Mouse (Mus musculus) CH12.LX (cell line): ENCODE data around the gene Gcfc2. TPM values are rescaled to one million over a fixed set of nuclear protein-coding genes. Genes with fewer than 3 reads are reported as not detected.
A peak's percentile ranks its signal among the peaks of the same experiment; 100 is the strongest.

Source experiments
- DNase-seq: peaks from one replicate; pipeline ENCODE4 v3.0.0-alpha.2; 2013; ENCODE audit errors: extremely low read depth
- H3K27ac ChIP-seq: 2 replicates; pipeline ENCODE4 v1.5.1; 2012; ENCODE audit warnings: low read depth, mild to moderate bottlenecking, control low read depth, moderate library complexity; ENCODE audit not compliant: insufficient read depth
- H3K27me3 ChIP-seq: replicated peaks from 2 replicates; pipeline ENCODE3; 2012; ENCODE audit warnings: inconsistent platforms
- H3K36me3 ChIP-seq, 2 experiments: replicated peaks in 1 of 2; 2 replicates each; pipeline versions ENCODE3 to v1.6.1; 2012; ENCODE audit warnings: inconsistent platforms in 1 of 2, low read length in 1 of 2, mild to moderate bottlenecking in 1 of 2, mixed read lengths in 1 of 2, moderate library complexity in 1 of 2; ENCODE audit not compliant: control insufficient read depth in 1 of 2, insufficient read depth in 1 of 2
- H3K4me1 ChIP-seq, 2 experiments: 2 replicates each; pipeline ENCODE4 v1.6.1; 2012; ENCODE audit warnings: inconsistent platforms in 1 of 2, moderate library complexity in 1 of 2; ENCODE audit not compliant: insufficient read depth in 2 of 2, control insufficient read depth in 1 of 2
- H3K4me2 ChIP-seq: 2 replicates; pipeline ENCODE4 v1.6.1; 2012; ENCODE audit warnings: low read depth, mild to moderate bottlenecking, control low read depth; ENCODE audit not compliant: poor library complexity, insufficient read depth, severe bottlenecking
- H3K4me3 ChIP-seq, 3 experiments: fragments of 150-350 bp in 1 of 3; sonication (generic) in 1 of 3; replicated peaks in 1 of 3; 2 replicates each; pipeline versions ENCODE3 to v1.5.1; 2011 to 2012; ENCODE audit warnings: low read depth in 2 of 3, low read length in 2 of 3, mild to moderate bottlenecking in 2 of 3, moderate library complexity in 2 of 3, control low read depth in 1 of 3, improper control_type of control experiment in 1 of 3, inconsistent platforms in 1 of 3, mixed read lengths in 1 of 3; ENCODE audit not compliant: poor library complexity in 1 of 3
- H3K79me2 ChIP-seq: replicated peaks from 2 replicates; pipeline ENCODE4 v1.6.1; 2012; ENCODE audit warnings: mild to moderate bottlenecking, moderate library complexity; ENCODE audit not compliant: control insufficient read depth, poor library complexity, insufficient read depth, severe bottlenecking; ENCODE audit errors: extremely low read depth
- H3K9ac ChIP-seq: 2 replicates; pipeline ENCODE4 v1.6.1; 2012; ENCODE audit warnings: low read depth, mild to moderate bottlenecking, control low read depth, moderate library complexity; ENCODE audit not compliant: insufficient read depth
- H3K9me3 ChIP-seq: replicated peaks from 2 replicates; pipeline ENCODE3; 2012; ENCODE audit warnings: low read length, inconsistent platforms, mixed read lengths
- BHLHE40 ChIP-seq: IDR thresholded peaks from 2 replicates; pipeline ENCODE4 v1.6.1; 2011; ENCODE audit warnings: mild to moderate bottlenecking, low read depth, low read length, improper control_type of control experiment
- CHD2 ChIP-seq: IDR thresholded peaks from 2 replicates; pipeline ENCODE4 v1.6.1; 2011; ENCODE audit warnings: low read length, improper control_type of control experiment
- CTCF ChIP-seq, 2 experiments: IDR thresholded peaks in 1 of 2; conservative IDR thresholded peaks in 1 of 2; 2 replicates each; pipeline ENCODE4 v1.5.1; 2011 to 2012; ENCODE audit warnings: low read depth in 2 of 2, low read length in 2 of 2, improper control_type of control experiment in 1 of 2, inconsistent platforms in 1 of 2, mild to moderate bottlenecking in 1 of 2, moderate library complexity in 1 of 2
- E2F4 ChIP-seq: IDR thresholded peaks from 2 replicates; pipeline ENCODE4 v1.6.1; 2011; ENCODE audit warnings: low read depth, low read length, improper control_type of control experiment; ENCODE audit not compliant: insufficient replicate concordance
- ELF1 ChIP-seq: IDR thresholded peaks from 2 replicates; pipeline ENCODE4 v1.6.1; 2014; ENCODE audit warnings: low read depth, mild to moderate bottlenecking, inconsistent platforms, low read length, improper control_type of control experiment
- GABPA ChIP-seq: IDR thresholded peaks from 2 replicates; pipeline ENCODE4 v1.6.1; 2012; ENCODE audit warnings: low read depth, low read length, improper control_type of control experiment, inconsistent platforms; ENCODE audit not compliant: insufficient replicate concordance
- IRF4 ChIP-seq: IDR thresholded peaks from 2 replicates; pipeline ENCODE4 v1.6.1; 2014; ENCODE audit warnings: low read depth, mild to moderate bottlenecking, inconsistent platforms, low read length, improper control_type of control experiment
- JUN ChIP-seq: IDR thresholded peaks from 2 replicates; pipeline ENCODE4 v1.6.1; 2011; ENCODE audit warnings: low read depth, mild to moderate bottlenecking, low read length, improper control_type of control experiment, moderate library complexity; ENCODE audit not compliant: insufficient read depth
- JUND ChIP-seq: conservative IDR thresholded peaks from 2 replicates; pipeline ENCODE4 v1.6.1; 2011; ENCODE audit warnings: low read depth, low read length, improper control_type of control experiment
- KAT2A ChIP-seq: IDR thresholded peaks from 2 replicates; pipeline ENCODE4 v1.6.1; 2012; ENCODE audit warnings: low read length, improper control_type of control experiment, inconsistent platforms; ENCODE audit not compliant: insufficient replicate concordance
- MAFK ChIP-seq: IDR thresholded peaks from 2 replicates; pipeline ENCODE4 v1.6.1; 2011; ENCODE audit warnings: low read length, improper control_type of control experiment; ENCODE audit not compliant: insufficient replicate concordance
- MAX ChIP-seq: IDR thresholded peaks from 2 replicates; pipeline ENCODE4 v1.6.1; 2011; ENCODE audit warnings: low read length, improper control_type of control experiment
- MAZ ChIP-seq: IDR thresholded peaks from 2 replicates; pipeline ENCODE4 v1.6.1; 2012; ENCODE audit warnings: low read depth, mild to moderate bottlenecking, inconsistent platforms, low read length, improper control_type of control experiment, moderate library complexity
- MXI1 ChIP-seq: IDR thresholded peaks from 2 replicates; pipeline ENCODE4 v1.6.1; 2011; ENCODE audit warnings: mild to moderate bottlenecking, low read depth, low read length, improper control_type of control experiment
- MYC ChIP-seq: IDR thresholded peaks from 2 replicates; pipeline ENCODE4 v1.6.1; 2011; ENCODE audit warnings: low read depth, mild to moderate bottlenecking, improper control_type of control experiment, low read length
- NELFE ChIP-seq: IDR thresholded peaks from 2 replicates; pipeline ENCODE4 v1.6.1; 2011; ENCODE audit warnings: low read depth, low read length, improper control_type of control experiment
- NRF1 ChIP-seq: IDR thresholded peaks from 2 replicates; pipeline ENCODE4 v1.6.1; 2014; ENCODE audit warnings: low read depth, mild to moderate bottlenecking, inconsistent platforms, low read length, improper control_type of control experiment, moderate library complexity
- RAD21 ChIP-seq: IDR thresholded peaks from 2 replicates; pipeline ENCODE4 v1.6.1; 2011; ENCODE audit warnings: low read depth, mild to moderate bottlenecking, low read length, improper control_type of control experiment, moderate library complexity
- RCOR1 ChIP-seq: conservative IDR thresholded peaks from 2 replicates; pipeline ENCODE4 v1.6.1; 2012; ENCODE audit warnings: low read depth, mild to moderate bottlenecking, inconsistent platforms, low read length, improper control_type of control experiment
- SMC3 ChIP-seq: IDR thresholded peaks from 2 replicates; pipeline ENCODE4 v1.6.1; 2011; ENCODE audit warnings: low read depth, low read length, improper control_type of control experiment
- TCF12 ChIP-seq: IDR thresholded peaks from 2 replicates; pipeline ENCODE4 v1.6.1; 2014; ENCODE audit warnings: low read depth, mild to moderate bottlenecking, inconsistent platforms, low read length, improper control_type of control experiment
- ZC3H11A ChIP-seq: IDR thresholded peaks from 2 replicates; pipeline ENCODE4 v1.6.1; 2012; ENCODE audit warnings: low read depth, mild to moderate bottlenecking, inconsistent platforms, low read length, improper control_type of control experiment
- ZKSCAN1 ChIP-seq: IDR thresholded peaks from 2 replicates; pipeline ENCODE4 v1.6.1; 2012; ENCODE audit warnings: low read depth, inconsistent platforms, low read length, improper control_type of control experiment, borderline replicate concordance
- ZMIZ1 ChIP-seq: IDR thresholded peaks from 2 replicates; pipeline ENCODE4 v1.6.1; 2012; ENCODE audit warnings: low read depth, mild to moderate bottlenecking, inconsistent platforms, low read length, improper control_type of control experiment
- ZNF384 ChIP-seq: IDR thresholded peaks from 2 replicates; pipeline ENCODE4 v1.6.1; 2012; ENCODE audit warnings: low read depth, low read length, improper control_type of control experiment, inconsistent platforms
- dilution Hi-C: fragments of 300-500 bp; cut with MboI; formaldehyde crosslinking; loops from 2 replicates; pipeline ENCODE4 v1.14.3; 2020; ENCODE audit warnings: low sequenced_read_pairs; ENCODE audit not compliant: extremely low pct_unique_long_range_greater_than_20kb, extremely low pct_ligation_motif_present
- in situ Hi-C: fragments of 300-500 bp; cut with MboI; formaldehyde crosslinking; loops from 3 replicates; pipeline ENCODE4 v1.14.3; 2019; ENCODE audit warnings: low sequenced_read_pairs, low pct_ligation_motif_present, low pct_unique_long_range_greater_than_20kb, mixed read lengths
- polyA plus RNA-seq: library from polyadenylated mRNA; unstranded; fragments of >175 nt; gene quantifications from 2 replicates; pipeline ENCODE4 v1.2.1, GENCODE M21; 2012; ENCODE audit warnings: low read depth; ENCODE audit not compliant: insufficient read length
- total RNA-seq, 2 experiments: library from RNA; depleted of rRNA; stranded (reverse); fragments of 300-350 nt in 1 of 2; fragments of >200 nt in 1 of 2; gene quantifications; 2 replicates each; pipeline ENCODE4 v1.2.3; 2012 to 2014

Gene Gcfc2
- total and polyA plus RNA-seq, 3 experiments: 11.3 to 15.4 (median 14.6) TPM

- dilution Hi-C loops: no loop called here
- Histone ChIP-seq H3K9me3 (peaks cover 8% of the 10 kb centered on the region), H3K4me3 (no peak overlapping the region), H3K27ac (no peak overlapping the region), H3K4me1 (peaks cover 5 to 9% of the 10 kb centered on the region in 2 experiments; a peak in 3 of 4 replicates), H3K27me3 (no peaks in the 10 kb centered on the region), H3K36me3 (peaks cover 56 to 80% of the 10 kb centered on the region in 2 experiments), H3K9ac (no peak overlapping the region), H3K79me2 (peaks cover 14% of the 10 kb centered on the region)
- in situ Hi-C loops: no loop called here
- TF ChIP-seq ZC3H11A: no peak
- TF ChIP-seq CHD2: no peak
- no peak for TF ChIP-seq NELFE
- TF ChIP-seq, all 38 proteins: peak for 0
- no peak overlapping the region for H3K4me2 ChIP-seq
- DNase-seq: no peak
These were observed 5.9 kb downstream of the Gcfc2 start for GRCm38 (mm10) chr6:81929402-81929801.

DNA sequence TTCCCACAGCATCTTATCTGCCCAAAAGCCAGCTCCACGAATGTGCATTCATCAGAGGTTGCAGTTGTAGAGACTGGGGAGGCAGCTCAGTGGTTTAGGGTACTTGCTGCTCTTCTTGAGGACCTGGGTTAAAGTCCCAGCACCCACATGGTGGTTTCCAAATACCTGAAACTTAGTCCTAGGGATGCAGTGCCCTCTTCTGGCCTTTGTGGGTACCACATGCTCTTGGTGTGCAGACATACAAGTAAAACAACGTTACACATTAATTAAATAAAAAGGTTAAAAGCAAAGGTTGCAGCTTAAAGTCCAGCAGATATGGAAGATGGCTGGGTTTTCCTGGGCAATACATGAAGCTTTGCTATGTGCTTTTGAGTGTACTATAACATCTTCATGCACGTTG lies 9.8 kb downstream of the Gcfc2 start:
- Histone ChIP-seq H3K4me3 (no peak overlapping the region), H3K27me3 (no peaks in the 10 kb centered on the region), H3K4me1 (peaks cover 8% of the 10 kb centered on the region in 2 experiments; a peak in 2 of 4 replicates), H3K9me3 (peaks cover 8% of the 10 kb centered on the region), H3K4me2 (no peak overlapping the region), H3K79me2 (no peaks in the 10 kb centered on the region), H3K9ac (no peak overlapping the region), H3K27ac (no peak overlapping the region), H3K36me3 (peaks cover 58 to 82% of the 10 kb centered on the region in 2 experiments)
- dilution Hi-C loops: no loop called here
- TF ChIP-seq RAD21: no peak; the same call in 1 of the 2 replicates
- TF ChIP-seq JUN: no peak
- peak; percentile 17 to 28; a peak in 2 of 4 replicates for TF ChIP-seq CTCF (conservative IDR thresholded peaks at IDR 0.05 in 1 of 2, IDR thresholded peaks at IDR 0.05 in 1 of 2; ENCODE audit: low read depth in 2 of 2, low read length in 2 of 2)
- no peak for TF ChIP-seq MAFK
- no peak for DNase-seq
- in situ Hi-C loops: no loop called here

DNA sequence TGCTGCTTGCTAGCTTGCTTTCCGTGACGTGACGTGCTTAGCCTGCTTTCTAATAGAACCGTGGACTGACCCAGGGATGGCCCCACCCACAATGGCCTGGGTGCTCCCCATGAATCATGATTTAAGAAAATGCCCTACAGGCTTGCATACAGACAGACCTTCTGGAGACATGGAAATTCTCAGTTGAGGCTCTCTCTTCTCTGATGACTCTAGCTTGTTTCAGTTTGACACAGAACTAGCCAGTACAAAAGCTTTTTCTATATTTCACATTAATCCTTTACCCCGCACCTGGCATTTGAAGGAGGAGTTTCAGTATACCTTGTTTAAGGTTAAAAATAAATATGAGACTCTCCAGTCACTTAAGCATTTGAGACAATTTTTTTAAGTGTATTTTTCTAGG lies 18.2 kb downstream of the Gcfc2 start:
- Histone ChIP-seq H3K79me2 (no peaks in the 10 kb centered on the region; the same call in 1 of the 2 replicates), H3K36me3 (peaks cover 52 to 93% of the 10 kb centered on the region in 2 experiments)
- dilution Hi-C loops: no loop called here
- TF ChIP-seq E2F4 (no peak), RCOR1 (no peak), ZNF384 (peak; percentile 47; the same call in 1 of the 2 replicates), MAZ (no peak), TCF12 (peak; percentile 57; the same call in 1 of the 2 replicates), ZKSCAN1 (no peak), SMC3 (no peak), ELF1 (no peak; the same call in 1 of the 2 replicates), MXI1 (no peak), ZMIZ1 (no peak), KAT2A (no peak), MAX (0 out of 2 replicates have a peak, but pooled peaks have one; percentile 12), NRF1 (no peak), MYC (no peak), JUND (peak; percentile 43; the same call in 1 of the 2 replicates), MAFK (peak; percentile 6; the same call in 1 of the 2 replicates), IRF4 (peak; percentile 82), JUN (peak; percentile 40; the same call in 1 of the 2 replicates), CHD2 (0 out of 2 replicates have a peak, but pooled peaks have one; percentile 27), GABPA (no peak), BHLHE40 (peak; percentile 33; the same call in 1 of the 2 replicates)

More for the DNA sequence above, 18.2 kb downstream of the Gcfc2 start:
- Histone ChIP-seq H3K4me1 (peaks cover 3 to 5% of the 10 kb centered on the region in 2 experiments; a peak in 3 of 4 replicates), H3K4me2 (0 out of 2 replicates have a peak overlapping the region, but pooled peaks have one; percentile 42), H3K27ac (peak overlapping the region; percentile 78), H3K27me3 (no peaks in the 10 kb centered on the region), H3K9me3 (no peaks in the 10 kb centered on the region), H3K4me3 (no peak overlapping the region), H3K9ac (no peak overlapping the region)
- no peak for DNase-seq
- in situ Hi-C loops: no loop called here
